Mouse (Mus musculus) cortical plate, adult 2 months (tissue): ENCODE measurements at regions not wholly inside any gene's neighbourhood (a gene's known extent, or its start where the extent isn't known, plus 50 kb on each side); places are given as distances from the start of the nearest gene placed in this dataset.

ENCODE experiments used
- CTCF ChIP-seq: fragments of 200-500 bp; IDR thresholded peaks from 2 replicates; pipeline ENCODE4 v1.5.1; 2011; ENCODE audit warnings: mild to moderate bottlenecking, control low read depth, low read length; ENCODE audit not compliant: insufficient read depth; ENCODE audit errors: extremely low read depth
- POLR2A ChIP-seq: fragments of 200-500 bp; IDR thresholded peaks from 2 replicates; pipeline ENCODE4 v1.6.1; 2011; ENCODE audit warnings: mild to moderate bottlenecking, low read length, control low read depth; ENCODE audit not compliant: insufficient read depth; ENCODE audit errors: extremely low read depth

- no peak for TF ChIP-seq CTCF
- no peak for TF ChIP-seq POLR2A
These were observed 115.3 kb upstream of the Dock10 start for GRCm38 (mm10) chr1:80873596-80873995.
